Mouse (Mus musculus): ENCODE results near the gene Plin4. TPM values are rescaled to one million over a fixed set of nuclear protein-coding genes. Genes with fewer than 3 reads are reported as not detected.
A peak's percentile ranks its signal among the peaks of the same experiment; 100 is the strongest.

The Plin4 gene
- polyA plus RNA-seq, 1 experiment = 0.30 TPM

- Histone ChIP-seq H3K79me2 (ENCODE audit: control insufficient read depth, insufficient read depth) (no peaks in the 10 kb centered on the region), H3K27me3 (ENCODE audit: control insufficient read depth, insufficient read depth, insufficient read length) (peaks cover 82% of the 10 kb centered on the region), H3K36me3 (ENCODE audit: control insufficient read depth, insufficient read depth) (no peaks in the 10 kb centered on the region), H3K4me2 (ENCODE audit: low read depth) (peak within 1 kb of the TSS; percentile 55), H3K4me3 (no peak within 1 kb of the TSS), H3ac (ENCODE audit: control insufficient read depth, insufficient read length) (no peak within 1 kb of the TSS)
- TF ChIP-seq REST (IDR thresholded peaks at IDR 0.05; ENCODE audit: insufficient read depth, insufficient read length) = no peak
- peak in 2 of 3 experiments; percentile 13 to 49 for TF ChIP-seq MYOD1 (IDR thresholded peaks at IDR 0.05; ENCODE audit: control insufficient read depth in 1 of 3, insufficient read length in 2 of 3, low read depth in 2 of 3)
- no peak for TF ChIP-seq POLR2A (IDR thresholded peaks at IDR 0.05; ENCODE audit: insufficient read length, low read depth)
- TF ChIP-seq USF1 (IDR thresholded peaks at IDR 0.05; ENCODE audit: low read depth) = no peak
- peak; percentile 36 for TF ChIP-seq TCF3 (IDR thresholded peaks at IDR 0.05; ENCODE audit: insufficient read length, low read depth)
- TF ChIP-seq MYOG (IDR thresholded peaks at IDR 0.05; ENCODE audit: control insufficient read depth in 1 of 3, insufficient read depth in 1 of 3, insufficient read length in 2 of 3, low read depth in 2 of 3) = peak in 2 of 3 experiments; percentile 68 to 71
- TF ChIP-seq CEBPB (IDR thresholded peaks at IDR 0.05; ENCODE audit: insufficient read depth, poor library complexity, severe bottlenecking) = no peak
- TF ChIP-seq E2F4 (IDR thresholded peaks at IDR 0.05; ENCODE audit: insufficient read depth) = no peak
- no peak for TF ChIP-seq POLR2AphosphoS2 (IDR thresholded peaks at IDR 0.05; ENCODE audit: insufficient read length, low read depth)
- no peak for TF ChIP-seq TCF12 (IDR thresholded peaks at IDR 0.05; ENCODE audit: insufficient read depth, poor library complexity, severe bottlenecking)
- TF ChIP-seq SRF (IDR thresholded peaks at IDR 0.05; ENCODE audit: control insufficient read depth, insufficient read length, low read depth) = no peak
- no peak for TF ChIP-seq MAX (IDR thresholded peaks at IDR 0.05; ENCODE audit: low read depth)
Observed at GRCm38 (mm10) chr17:56139858-56140595, 30.4 kb upstream of the Plin4 start, which contains the start of gene Sema6b. Gene Sema6b (minus strand): TSS chr17:56140343.

GRCm38 (mm10) chr17:56139355-56139754 is 29.8 kb upstream of the Plin4 start:
- Histone ChIP-seq H3K4me3 (no peak overlapping the region), H3K36me3 (ENCODE audit: control insufficient read depth, insufficient read depth) (no peaks in the 10 kb centered on the region), H3K79me2 (ENCODE audit: control insufficient read depth, insufficient read depth) (no peaks in the 10 kb centered on the region), H3K4me2 (ENCODE audit: low read depth) (no peak overlapping the region), H3K27me3 (ENCODE audit: control insufficient read depth, insufficient read depth, insufficient read length) (peaks cover 76% of the 10 kb centered on the region), H3ac (ENCODE audit: control insufficient read depth, insufficient read length) (no peak overlapping the region)
- TF ChIP-seq POLR2AphosphoS2 (IDR thresholded peaks at IDR 0.05; ENCODE audit: insufficient read length, low read depth) (no peak), MAX (IDR thresholded peaks at IDR 0.05; ENCODE audit: low read depth) (no peak), SRF (IDR thresholded peaks at IDR 0.05; ENCODE audit: control insufficient read depth, insufficient read length, low read depth) (no peak), CEBPB (IDR thresholded peaks at IDR 0.05; ENCODE audit: insufficient read depth, poor library complexity, severe bottlenecking) (no peak), TCF3 (IDR thresholded peaks at IDR 0.05; ENCODE audit: insufficient read length, low read depth) (no peak)

GRCm38 (mm10) chr17:56137839-56138613 is 28.4 kb upstream of the Plin4 start:
- H3K4me2 ChIP-seq (ENCODE audit: low read depth) = no peak overlapping the region
- H3K4me3 ChIP-seq = no peak overlapping the region
- H3K36me3 ChIP-seq (ENCODE audit: control insufficient read depth, insufficient read depth) = no peaks in the 10 kb centered on the region
- no peaks in the 10 kb centered on the region for H3K79me2 ChIP-seq (ENCODE audit: control insufficient read depth, insufficient read depth)
- H3ac ChIP-seq (ENCODE audit: control insufficient read depth, insufficient read length) = no peak overlapping the region
- TF ChIP-seq USF1 (IDR thresholded peaks at IDR 0.05; ENCODE audit: low read depth) = no peak
- H3K27me3 ChIP-seq (ENCODE audit: control insufficient read depth, insufficient read depth, insufficient read length) = peaks cover 62% of the 10 kb centered on the region

- H3K36me3 ChIP-seq (ENCODE audit: control insufficient read depth, insufficient read depth) = no peaks in the 10 kb centered on the region
- H3ac ChIP-seq (ENCODE audit: control insufficient read depth, insufficient read length) = no peak overlapping the region
- H3K79me2 ChIP-seq (ENCODE audit: control insufficient read depth, insufficient read depth) = no peaks in the 10 kb centered on the region
- no peak overlapping the region for H3K4me3 ChIP-seq
- H3K27me3 ChIP-seq (ENCODE audit: control insufficient read depth, insufficient read depth, insufficient read length) = peaks cover 53% of the 10 kb centered on the region
- no peak for TF ChIP-seq TCF3 (IDR thresholded peaks at IDR 0.05; ENCODE audit: insufficient read length, low read depth)
- TF ChIP-seq MYOG (IDR thresholded peaks at IDR 0.05; ENCODE audit: control insufficient read depth in 1 of 3, insufficient read depth in 1 of 3, insufficient read length in 2 of 3, low read depth in 2 of 3) = no peak
- TF ChIP-seq SRF (IDR thresholded peaks at IDR 0.05; ENCODE audit: control insufficient read depth, insufficient read length, low read depth) = no peak
- no peak for TF ChIP-seq TCF12 (IDR thresholded peaks at IDR 0.05; ENCODE audit: insufficient read depth, poor library complexity, severe bottlenecking)
- no peak for TF ChIP-seq MYOD1 (IDR thresholded peaks at IDR 0.05; ENCODE audit: control insufficient read depth in 1 of 3, insufficient read length in 2 of 3, low read depth in 2 of 3)
- TF ChIP-seq USF1 (IDR thresholded peaks at IDR 0.05; ENCODE audit: low read depth) = no peak
- no peak for TF ChIP-seq CEBPB (IDR thresholded peaks at IDR 0.05; ENCODE audit: insufficient read depth, poor library complexity, severe bottlenecking)
- no peak for TF ChIP-seq POLR2A (IDR thresholded peaks at IDR 0.05; ENCODE audit: insufficient read length, low read depth)
- no peak for TF ChIP-seq E2F4 (IDR thresholded peaks at IDR 0.05; ENCODE audit: insufficient read depth)
- TF ChIP-seq MAX (IDR thresholded peaks at IDR 0.05; ENCODE audit: low read depth) = no peak
- no peak for TF ChIP-seq POLR2AphosphoS2 (IDR thresholded peaks at IDR 0.05; ENCODE audit: insufficient read length, low read depth)
- TF ChIP-seq REST (IDR thresholded peaks at IDR 0.05; ENCODE audit: insufficient read depth, insufficient read length) = no peak
- no peak overlapping the region for H3K4me2 ChIP-seq (ENCODE audit: low read depth)
Observed at GRCm38 (mm10) chr17:56136558-56136957, 27.0 kb upstream of the Plin4 start.

All from myocyte (in vitro differentiated cells).